Mouse (Mus musculus) stomach, embryonic 16.5 days (tissue): Measurements from ENCODE around the gene Ccr9. TPM values are rescaled to one million over a fixed set of nuclear protein-coding genes. Genes with fewer than 3 reads are reported as not detected.

Experiments used
- ATAC-seq: fragments of 200-750 bp; cut with Nextera tagmentation; 2 replicates; pipeline ENCODE4 v1.8.0; 2017; ENCODE audit warnings: moderate number of reproducible peaks, moderate TSS enrichment; ENCODE audit not compliant: insufficient read depth, low FRiP score
- H3K27ac ChIP-seq: fragments of 300-500 bp; sonication (generic); 2 replicates; pipeline ENCODE4 v1.5.1; 2014; ENCODE audit warnings: low read length
- H3K27me3 ChIP-seq: fragments of 300-500 bp; sonication (generic); 2 replicates; pipeline ENCODE4 v1.6.1; 2014; ENCODE audit warnings: low read length, control low read depth, mixed read lengths; ENCODE audit not compliant: control insufficient read depth, insufficient read depth
- H3K36me3 ChIP-seq: fragments of 300-500 bp; sonication (generic); 2 replicates; pipeline ENCODE4 v1.6.1; 2014; ENCODE audit warnings: low read length; ENCODE audit not compliant: control insufficient read depth, insufficient read depth
- H3K4me1 ChIP-seq: fragments of 300-500 bp; sonication (generic); 2 replicates; pipeline ENCODE4 v1.6.1; 2014; ENCODE audit warnings: low read length, control low read depth, mixed read lengths; ENCODE audit not compliant: control insufficient read depth, insufficient read depth
- H3K4me2 ChIP-seq: fragments of 300-500 bp; sonication (generic); 2 replicates; pipeline ENCODE4 v1.6.1; 2014; ENCODE audit warnings: low read depth, low read length, mixed read lengths
- H3K4me3 ChIP-seq: fragments of 300-500 bp; sonication (generic); replicated peaks from 2 replicates; pipeline ENCODE4 v1.5.1; 2014; ENCODE audit warnings: mild to moderate bottlenecking, low read length
- H3K9ac ChIP-seq: fragments of 300-500 bp; sonication (generic); 2 replicates; pipeline ENCODE4 v1.6.1; 2014; ENCODE audit warnings: low read length
- H3K9me3 ChIP-seq: fragments of 300-500 bp; sonication (generic); replicated peaks from 2 replicates; pipeline ENCODE4 v1.6.1; 2016; ENCODE audit warnings: low read length, control low read depth; ENCODE audit not compliant: control insufficient read depth
- WGBS: fragments of 180-500 bp; shearing (Covaris S2); extraction: QIAGEN DNeasy Blood & Tissue Kit; methylation state at CpG from one replicate; pipeline ENCODE4 v1.1.7; 2014; 5-methylcytosine and 5-hydroxymethylcytosine counted together
- polyA plus RNA-seq: library from polyadenylated mRNA; unstranded; fragments of >200 nt; fragmentation: Nextera tagmentation; extraction: Ambion mirVana; gene quantifications from 2 replicates; pipeline ENCODE4 v1.2.1, GENCODE M21; 2015

The Ccr9 gene
- polyA plus RNA-seq: 0.41 and 0.46 TPM in 2 replicates

DNA sequence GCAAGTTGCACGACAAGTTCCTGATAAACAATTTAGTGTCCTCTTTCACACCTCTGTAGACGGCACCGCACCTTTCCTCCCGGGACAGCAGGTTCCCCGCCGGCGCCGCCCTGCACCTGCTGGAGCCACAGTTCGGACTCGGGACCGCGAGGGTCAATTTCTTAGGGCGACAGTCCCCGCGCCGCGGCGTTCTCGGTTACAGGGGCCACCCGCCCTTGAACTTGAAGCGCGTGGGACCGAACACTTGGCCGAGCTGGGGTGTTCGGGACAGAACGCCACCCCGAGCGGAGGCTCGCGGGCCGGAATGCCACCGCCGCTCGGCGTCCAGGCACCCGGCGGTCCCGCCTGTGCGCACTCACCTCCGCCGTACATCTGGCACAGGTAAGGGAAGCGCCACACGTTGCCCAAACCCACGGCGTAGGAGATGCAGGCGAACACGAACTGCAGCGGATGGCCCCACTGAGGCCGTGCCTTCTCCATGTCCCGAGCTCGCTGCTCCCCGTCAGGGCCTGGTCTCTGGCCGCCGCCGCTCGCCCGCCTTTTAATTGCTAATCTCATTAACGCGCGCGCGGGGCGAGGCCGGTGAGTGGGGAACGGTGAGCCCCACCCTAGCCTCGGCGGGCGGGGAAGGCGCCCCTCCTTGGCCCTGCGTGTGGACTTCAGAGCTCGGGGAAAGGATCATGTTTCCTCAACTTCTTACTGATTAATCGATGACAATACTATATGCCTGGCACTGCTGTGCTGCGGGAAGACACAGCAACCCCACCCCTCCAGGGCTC lies at the start of gene Ccr9, which contains the start of gene Slc6a20a:
Ccr9 (plus strand) TSS at position 113 of the 779 bp plus-strand sequence.
Slc6a20a (minus strand) TSS at position 559 of the 779 bp plus-strand sequence.
- under 1% methylated on average over 73 of the region's 73 CpGs for WGBS
- Histone ChIP-seq H3K27me3 (peaks cover 23% of the 10 kb centered on the region), H3K36me3 (no peaks in the 10 kb centered on the region), H3K9me3 (no peaks in the 10 kb centered on the region), H3K4me3 (peak within 1 kb of the TSS; percentile 50), H3K9ac (peak within 1 kb of the TSS; percentile 64), H3K27ac (no peak within 1 kb of the TSS), H3K4me2 (peak within 1 kb of the TSS; percentile 71), H3K4me1 (peaks cover 11% of the 10 kb centered on the region)
- peak; percentile 92; the same call in 1 of the 2 replicates for ATAC-seq

GRCm38 (mm10) chr9:123631666-123632065 lies 46.6 kb upstream of the Ccr9 start:
- Histone ChIP-seq H3K36me3 (no peaks in the 10 kb centered on the region), H3K9ac (no peak overlapping the region)

DNA sequence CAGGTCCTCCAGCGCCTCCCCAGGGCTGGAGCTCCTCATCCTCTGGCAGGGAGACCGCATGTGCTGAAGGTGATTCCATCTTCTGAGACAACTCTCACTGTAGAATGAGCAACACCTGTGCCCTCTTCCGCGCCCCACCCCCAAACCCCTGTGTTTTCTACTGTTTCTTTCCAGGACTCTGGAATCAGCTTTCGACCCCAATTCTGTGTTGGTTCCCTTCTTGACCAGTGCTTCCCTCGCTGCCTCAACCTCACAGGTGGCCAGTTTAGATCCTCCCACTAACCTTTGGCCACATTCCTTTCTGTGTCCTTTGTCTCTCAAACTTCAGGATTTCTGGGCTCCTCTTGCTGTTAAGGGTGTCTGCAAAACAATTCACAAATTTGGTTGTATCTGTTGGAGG lies 46.0 kb upstream of the Ccr9 start, which contains the start of gene Slc6a20b:
Slc6a20b (minus strand) TSS at position 285 of the 400 bp plus-strand sequence.
- ATAC-seq: no peak
- H3K9ac ChIP-seq: no peak within 1 kb of the TSS
- H3K9me3 ChIP-seq: no peaks in the 10 kb centered on the region
- H3K4me2 ChIP-seq: no peak within 1 kb of the TSS
- H3K36me3 ChIP-seq: no peaks in the 10 kb centered on the region
- H3K27me3 ChIP-seq: no peaks in the 10 kb centered on the region
- H3K4me3 ChIP-seq: no peak within 1 kb of the TSS
- H3K4me1 ChIP-seq: no peaks in the 10 kb centered on the region
- H3K27ac ChIP-seq: no peak within 1 kb of the TSS
- 81% methylated on average over 6 of the region's 6 CpGs for WGBS

More at GRCm38 (mm10) chr9:123631666-123632065, 46.6 kb upstream of the Ccr9 start:
- no peak for ATAC-seq
- Histone ChIP-seq H3K4me3 (no peak overlapping the region), H3K27ac (no peak overlapping the region), H3K9me3 (no peaks in the 10 kb centered on the region), H3K4me1 (no peaks in the 10 kb centered on the region), H3K4me2 (no peak overlapping the region), H3K27me3 (no peaks in the 10 kb centered on the region)
- 73% methylated on average over 3 of the region's 3 CpGs for WGBS

DNA sequence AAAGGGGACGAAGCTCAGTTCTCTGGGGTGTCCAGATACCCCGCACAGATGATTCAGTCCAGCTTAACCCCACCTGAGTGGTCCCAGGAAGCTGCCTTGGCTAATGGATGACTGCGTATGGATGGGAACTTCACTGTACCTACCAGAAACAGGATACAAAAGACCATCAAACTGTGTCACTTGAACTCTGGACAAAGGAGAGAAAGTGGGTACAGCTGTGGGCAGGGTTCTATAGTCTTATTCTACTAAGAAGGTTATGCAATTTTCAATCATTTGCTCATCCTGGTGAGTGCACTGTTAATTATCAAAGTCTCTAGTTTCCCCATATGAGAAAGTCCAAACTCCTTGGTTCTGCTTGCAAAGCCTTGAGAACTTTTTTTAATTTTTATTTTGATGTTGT lies 45.2 kb upstream of the Ccr9 start:
- 82% methylated on average over 3 of the region's 3 CpGs for WGBS
- Histone ChIP-seq H3K36me3 (no peaks in the 10 kb centered on the region), H3K9ac (no peak overlapping the region), H3K27ac (no peak overlapping the region), H3K9me3 (no peaks in the 10 kb centered on the region), H3K4me2 (no peak overlapping the region), H3K4me1 (no peaks in the 10 kb centered on the region), H3K27me3 (no peaks in the 10 kb centered on the region), H3K4me3 (no peak overlapping the region)
- no peak for ATAC-seq

- no peak for ATAC-seq
- no peak overlapping the region for H3K4me2 ChIP-seq
- no peaks in the 10 kb centered on the region for H3K36me3 ChIP-seq
- no peaks in the 10 kb centered on the region for H3K9me3 ChIP-seq
- no peak overlapping the region for H3K27ac ChIP-seq
- no peak overlapping the region for H3K4me3 ChIP-seq
- H3K9ac ChIP-seq: no peak overlapping the region
- H3K4me1 ChIP-seq: no peaks in the 10 kb centered on the region
- no peaks in the 10 kb centered on the region for H3K27me3 ChIP-seq
- WGBS: 67% methylated on average over 5 of the region's 5 CpGs
Measured at GRCm38 (mm10) chr9:123636771-123637170, 41.5 kb upstream of the Ccr9 start.

DNA sequence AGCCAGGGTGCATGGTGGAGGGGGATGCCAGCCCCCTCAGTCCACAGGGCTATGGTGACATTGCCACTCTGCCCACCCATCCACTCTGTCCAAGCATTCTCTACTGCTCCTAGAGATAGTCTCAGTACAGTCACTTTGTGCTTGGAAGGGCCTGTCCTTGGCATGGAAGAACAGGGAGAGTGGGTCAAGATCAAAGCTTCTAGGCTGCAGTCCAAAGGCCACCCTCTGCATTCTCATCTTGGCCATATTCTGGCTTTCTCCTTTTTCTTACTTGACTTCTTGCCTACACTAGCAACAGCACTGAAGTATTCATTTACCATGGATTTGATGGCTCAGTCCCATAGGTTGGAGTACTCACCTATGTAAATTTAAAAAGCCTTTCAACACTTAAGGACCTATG lies 40.0 kb upstream of the Ccr9 start:
- Histone ChIP-seq H3K4me3 (no peak overlapping the region), H3K27ac (no peak overlapping the region)
- no peak for ATAC-seq

DNA sequence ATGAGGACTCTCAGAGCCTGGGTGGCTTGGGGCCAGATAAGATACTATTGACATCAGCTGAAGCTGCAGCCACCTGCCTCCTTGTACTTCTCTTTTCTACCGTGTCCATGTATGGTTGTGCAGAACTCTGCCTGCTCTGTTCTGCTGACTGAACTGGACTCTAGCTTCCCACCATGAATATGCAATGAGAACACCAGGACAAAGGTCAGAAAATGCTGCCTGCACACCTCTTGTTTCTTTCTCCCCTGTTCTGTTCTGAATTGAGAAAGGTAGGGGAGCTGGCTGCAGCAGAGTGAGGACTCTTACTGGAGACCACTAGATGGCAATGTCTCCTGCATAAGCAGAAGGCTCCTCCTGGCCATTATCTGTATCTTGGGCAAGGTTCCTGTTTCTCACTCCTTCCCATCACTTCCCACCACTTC lies 39.6 kb upstream of the Ccr9 start:
- H3K9me3 ChIP-seq: no peaks in the 10 kb centered on the region
- no peak overlapping the region for H3K4me3 ChIP-seq
- no peak for ATAC-seq
- H3K27ac ChIP-seq: no peak overlapping the region
- H3K4me2 ChIP-seq: no peak overlapping the region
- H3K9ac ChIP-seq: no peak overlapping the region
- no peaks in the 10 kb centered on the region for H3K36me3 ChIP-seq
- no peaks in the 10 kb centered on the region for H3K4me1 ChIP-seq
- WGBS: 63% methylated on average over 1 of the region's 1 CpGs
- no peaks in the 10 kb centered on the region for H3K27me3 ChIP-seq

More for the DNA sequence above, 40.0 kb upstream of the Ccr9 start:
- H3K27me3 ChIP-seq: no peaks in the 10 kb centered on the region
- no peak overlapping the region for H3K4me2 ChIP-seq
- H3K4me1 ChIP-seq: no peaks in the 10 kb centered on the region
- H3K9ac ChIP-seq: no peak overlapping the region
- no peaks in the 10 kb centered on the region for H3K9me3 ChIP-seq
- H3K36me3 ChIP-seq: no peaks in the 10 kb centered on the region

GRCm38 (mm10) chr9:123640106-123640505 lies 38.1 kb upstream of the Ccr9 start:
- no peak overlapping the region for H3K27ac ChIP-seq
- H3K4me1 ChIP-seq: no peaks in the 10 kb centered on the region
- no peak for ATAC-seq
- no peaks in the 10 kb centered on the region for H3K36me3 ChIP-seq
- no peaks in the 10 kb centered on the region for H3K27me3 ChIP-seq
- 62% methylated on average over 1 of the region's 1 CpGs for WGBS
- no peak overlapping the region for H3K4me2 ChIP-seq
- H3K9me3 ChIP-seq: no peaks in the 10 kb centered on the region
- H3K4me3 ChIP-seq: no peak overlapping the region
- H3K9ac ChIP-seq: no peak overlapping the region

DNA sequence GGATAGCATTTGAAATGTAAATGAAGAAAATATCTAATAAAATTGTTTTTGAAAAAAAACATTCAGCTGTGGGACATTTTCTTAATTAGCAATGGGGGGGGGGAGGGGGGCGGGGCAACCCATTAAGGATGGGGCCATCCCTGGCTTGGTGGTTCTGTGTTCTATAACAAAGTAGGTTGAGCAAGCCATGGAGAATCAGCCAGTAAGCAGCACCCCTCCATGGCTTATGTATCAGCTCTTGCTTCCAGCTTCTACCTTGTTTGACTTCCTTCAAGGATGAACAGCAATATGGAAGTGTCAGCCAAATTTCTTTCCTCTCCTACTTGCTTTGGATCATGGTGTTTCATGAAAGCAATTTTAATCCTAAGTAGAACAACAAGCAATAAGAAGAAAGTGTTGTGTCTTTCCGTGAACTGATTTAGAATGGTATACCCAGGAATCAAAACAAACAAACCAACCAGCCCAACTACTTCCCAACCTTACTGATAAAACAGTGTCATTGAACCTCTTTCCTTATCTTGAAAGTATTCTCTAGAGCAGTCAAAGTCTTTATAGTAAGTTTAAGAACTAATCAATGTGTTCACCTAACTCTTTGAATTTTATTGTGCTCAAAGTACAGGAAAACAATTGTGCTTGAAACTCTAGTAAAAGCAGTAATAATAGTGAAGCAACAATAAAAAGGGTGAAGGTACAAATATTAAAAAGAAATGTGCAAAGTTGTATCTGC lies 28.3 kb upstream of the Ccr9 start:
- Histone ChIP-seq H3K36me3 (no peaks in the 10 kb centered on the region), H3K4me3 (no peak overlapping the region), H3K9me3 (no peaks in the 10 kb centered on the region), H3K27ac (no peak overlapping the region), H3K4me1 (no peaks in the 10 kb centered on the region), H3K4me2 (no peak overlapping the region), H3K27me3 (no peaks in the 10 kb centered on the region), H3K9ac (no peak overlapping the region)
- no peak for ATAC-seq
- 75% methylated on average over 2 of the region's 2 CpGs for WGBS
